Mouse (Mus musculus): ENCODE measurements around the gene Pld6.

GRCm38 (mm10) chr11:59815482-59816065 lies 28.1 kb upstream of the Pld6 start:
- TF ChIP-seq CTCF (IDR thresholded peaks at IDR 0.05; ENCODE audit: borderline replicate concordance, insufficient read depth, low read length), result no peak
- no peak for TF ChIP-seq POLR2A (IDR thresholded peaks at IDR 0.05; ENCODE audit: low read depth, low read length)
